Comparison of ENCODE assay signal across 35 mouse cellular contexts in the genomic region with DNA sequence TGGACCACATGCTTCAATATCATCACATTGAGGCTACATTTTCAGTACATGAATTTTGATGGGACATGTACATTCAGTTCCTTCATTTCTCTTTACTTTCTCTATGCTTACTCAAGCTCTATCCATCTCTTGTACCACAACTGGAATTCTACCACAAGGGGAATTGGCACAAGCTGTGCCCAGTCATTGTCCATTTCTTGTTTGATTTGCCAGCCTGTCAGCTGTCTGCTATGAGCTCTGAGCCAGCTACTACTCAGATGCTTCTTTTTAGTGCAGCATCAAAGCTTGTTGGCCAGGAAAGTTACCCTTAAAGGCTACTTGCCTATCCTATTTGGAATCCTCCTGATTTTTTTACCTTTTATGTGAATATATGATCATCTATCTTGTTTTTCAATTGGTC.
"Had no signal": no experiment of that assay in that cellular context is flagged by ENCODE, and none has a peak within 500 bp of the region (broad histone marks: within the 10 kb centered on the region; RNA-seq: fewer than 3 reads in every experiment).

No protein-coding gene starts in this region.

- H3K27ac ChIP-seq: heart, embryonic 10.5 days; heart, embryonic 13.5 days; heart, embryonic 15.5 days; hindbrain, embryonic 10.5 days; hindbrain, embryonic 12.5 days; hindbrain, embryonic 13.5 days; hindbrain, embryonic 14.5 days; hindbrain, embryonic 15.5 days; hindbrain, postnatal 0 days; intestine, embryonic 15.5 days; kidney, embryonic 15.5 days; kidney, postnatal 0 days; layer of hippocampus, adult 2 months had no signal

- H3K27me3 ChIP-seq: heart, embryonic 12.5 days; heart, embryonic 13.5 days; heart, embryonic 15.5 days; hindbrain, embryonic 12.5 days; hindbrain, embryonic 13.5 days; hindbrain, embryonic 15.5 days; intestine, embryonic 15.5 days; kidney, embryonic 15.5 days had no signal

- DNase-seq: heart, postnatal 10 days; heart, postnatal 14 days; heart, postnatal 36 days; heart, postnatal 4 days; kidney, adult 11 months; kidney, adult 18-20 months; kidney, adult 2 months; kidney, adult 8-10 months; kidney, adult 9 months; kidney, postnatal 10 days; kidney, postnatal 14 days; kidney, postnatal 25 days; kidney, postnatal 36 days; kidney, postnatal 4 days; layer of hippocampus, adult 9-11 months; layer of hippocampus, postnatal 36 days had no signal

- H3K9me3 ChIP-seq: heart, embryonic 10.5 days; heart, embryonic 12.5 days; heart, embryonic 13.5 days; heart, embryonic 15.5 days; hindbrain, embryonic 10.5 days; hindbrain, embryonic 12.5 days; hindbrain, embryonic 13.5 days; hindbrain, embryonic 15.5 days; intestine, embryonic 15.5 days; kidney, embryonic 15.5 days had no signal

- H3K36me3 ChIP-seq: heart, embryonic 10.5 days; heart, embryonic 12.5 days; heart, embryonic 13.5 days; heart, embryonic 15.5 days; hindbrain, embryonic 10.5 days; hindbrain, embryonic 12.5 days; hindbrain, embryonic 13.5 days; hindbrain, embryonic 15.5 days; intestine, embryonic 15.5 days; kidney, embryonic 15.5 days had no signal

- H3K4me1 ChIP-seq: heart, embryonic 10.5 days; heart, embryonic 12.5 days; heart, embryonic 13.5 days; heart, embryonic 15.5 days; hindbrain, embryonic 10.5 days; hindbrain, embryonic 12.5 days; hindbrain, embryonic 13.5 days; intestine, embryonic 15.5 days; kidney, embryonic 15.5 days had no signal

- ATAC-seq: hindbrain, embryonic 16.5 days; hindbrain, postnatal 0 days; inflammation-experienced regulatory T-cells, adult 6 months; intestine, embryonic 15.5 days; intestine, embryonic 16.5 days; intestine, postnatal 0 days had no signal

- H3K4me2 ChIP-seq: heart, embryonic 11.5 days; heart, embryonic 12.5 days; heart, embryonic 13.5 days; heart, embryonic 15.5 days; hindbrain, embryonic 12.5 days; hindbrain, embryonic 13.5 days; hindbrain, embryonic 14.5 days; hindbrain, embryonic 15.5 days; intestine, embryonic 15.5 days; kidney, embryonic 15.5 days had no signal

- H3K9ac ChIP-seq: heart, embryonic 12.5 days; heart, embryonic 13.5 days; heart, embryonic 15.5 days; hindbrain, embryonic 12.5 days; hindbrain, embryonic 13.5 days; hindbrain, embryonic 14.5 days; hindbrain, embryonic 15.5 days; intestine, embryonic 15.5 days; kidney, embryonic 15.5 days had no signal

- H3K4me3 ChIP-seq: heart, embryonic 10.5 days; heart, embryonic 12.5 days; heart, embryonic 13.5 days; heart, embryonic 15.5 days; hindbrain, embryonic 10.5 days; hindbrain, embryonic 12.5 days; hindbrain, embryonic 13.5 days; hindbrain, embryonic 15.5 days; intestine, embryonic 15.5 days; kidney, embryonic 15.5 days; layer of hippocampus, adult 2 months had no signal
